Mouse (Mus musculus) neutrophil, adult 5-6 weeks (primary cell): ENCODE data around the gene Scrn3. TPM values are rescaled to one million over a fixed set of nuclear protein-coding genes. Genes with fewer than 3 reads are reported as not detected.
A peak's percentile ranks its signal among the peaks of the same experiment; 100 is the strongest.

Experiments
- ATAC-seq: fragments of 151-379, 151-347 bp; 2 replicates; pipeline ENCODE4 v1.8.0; 2017; ENCODE audit warnings: mild to moderate bottlenecking, moderate TSS enrichment; ENCODE audit not compliant: insufficient number of reproducible peaks, poor library complexity, low FRiP score, severe bottlenecking; ENCODE audit errors: extremely low read depth
- total RNA-seq: library from RNA; stranded (forward); fragments of 200-1000 nt; gene quantifications from 2 replicates; pipeline ENCODE4 v1.2.3, GENCODE M21; 2017

Scrn3 gene
- total RNA-seq, 1 experiment from 2014 or later = 19.9 TPM

- ATAC-seq = no peak
Measured at GRCm38 (mm10) chr2:73273249-73274118, 38.9 kb upstream of the Scrn3 start.

GRCm38 (mm10) chr2:73274119-73274920 is 38.1 kb upstream of the Scrn3 start:
- no peak for ATAC-seq

- ATAC-seq = no peak
Measured at GRCm38 (mm10) chr2:73275261-73276040, 37.0 kb upstream of the Scrn3 start.

DNA sequence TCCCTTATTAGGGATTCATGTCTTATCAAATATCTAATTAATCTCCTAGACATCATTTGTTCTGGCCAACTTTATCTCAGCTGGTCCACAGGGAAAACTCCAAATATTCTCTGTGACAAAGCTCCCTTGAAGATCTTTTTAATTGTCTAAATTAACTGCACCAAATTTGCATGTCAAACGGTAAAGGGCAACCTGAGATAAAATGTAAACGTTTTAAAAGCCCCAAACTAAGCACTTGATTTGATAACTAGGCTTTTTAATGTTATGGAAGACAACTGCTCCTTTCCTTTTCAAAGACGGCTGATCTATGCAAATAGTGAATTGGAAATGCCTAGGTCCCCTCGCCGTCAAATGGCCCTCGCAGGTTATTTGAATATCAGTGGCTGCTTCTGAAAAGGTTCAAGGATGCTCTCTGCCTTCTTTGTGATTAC is 36.2 kb upstream of the Scrn3 start:
- no peak for ATAC-seq

DNA sequence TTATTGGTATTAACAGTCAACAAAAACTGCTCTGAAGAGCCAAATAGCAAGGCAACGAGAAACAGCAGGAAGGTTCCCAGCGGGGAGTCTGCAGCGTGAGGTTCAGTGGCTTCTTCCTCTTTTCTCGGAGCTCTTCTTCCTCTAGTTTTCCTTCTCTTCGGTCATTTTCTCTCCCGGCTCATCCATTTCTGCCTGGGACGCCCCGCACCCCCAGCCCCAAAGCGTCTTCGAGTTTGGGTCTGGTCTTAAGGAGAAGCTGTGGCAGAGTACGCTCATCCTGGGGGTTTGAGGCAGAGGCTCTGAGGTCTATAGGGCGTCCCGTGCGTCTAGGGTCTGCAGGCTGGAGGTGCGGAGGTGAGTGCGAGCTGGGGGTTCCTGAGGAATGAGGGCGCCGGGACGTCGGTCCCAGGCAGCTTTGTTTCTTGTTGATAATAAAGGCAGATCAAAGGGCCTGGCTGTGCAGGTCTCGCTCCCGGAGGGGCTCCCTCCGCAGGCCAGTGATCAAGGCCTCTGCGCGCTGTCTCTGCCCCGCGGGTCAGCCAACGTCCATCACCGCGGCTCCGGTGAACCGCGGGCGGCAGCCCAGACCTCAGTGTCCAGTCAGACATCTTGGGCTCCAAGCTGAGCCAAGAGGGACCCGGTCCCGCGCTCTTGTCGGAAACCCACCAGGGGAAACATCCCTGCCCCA is 35.2 kb upstream of the Scrn3 start:
- ATAC-seq = no peak

GRCm38 (mm10) chr2:73277709-73278075 is 34.7 kb upstream of the Scrn3 start:
- ATAC-seq = no peak

DNA sequence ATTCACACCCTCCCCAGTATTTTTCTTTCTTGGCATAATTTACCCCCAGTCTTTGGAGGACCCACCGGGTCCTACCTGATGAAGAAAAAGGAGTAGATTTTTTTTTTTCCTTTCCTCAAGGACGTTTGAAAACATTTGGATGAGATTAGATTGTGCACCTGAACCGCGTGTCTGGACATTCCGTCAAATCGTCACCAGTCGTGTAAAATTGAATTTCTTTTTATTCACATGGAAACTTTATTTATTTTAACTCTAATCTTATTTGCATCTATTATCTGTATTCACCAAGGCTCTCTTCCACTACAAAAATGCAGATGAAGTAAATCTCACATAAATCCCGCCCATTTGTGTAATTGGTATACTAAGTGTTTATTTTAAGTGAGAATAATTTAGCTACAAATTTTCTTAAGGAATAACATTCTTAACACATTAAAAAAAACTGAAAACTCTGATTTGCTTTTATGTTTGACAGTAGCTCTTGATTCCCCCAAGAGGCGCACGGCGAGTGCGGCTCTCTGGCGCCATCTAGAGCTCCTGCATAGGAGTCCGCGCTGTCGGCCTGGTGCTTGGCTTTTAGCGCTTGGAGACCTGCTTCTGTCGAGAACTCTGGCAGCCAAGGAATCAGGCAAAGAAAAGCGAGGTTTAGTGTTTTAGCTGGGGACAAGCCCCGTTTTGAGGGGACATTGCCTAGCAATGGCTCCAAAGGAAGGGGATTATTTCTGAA is 34.1 kb upstream of the Scrn3 start:
- ATAC-seq = peak; percentile 79

- ATAC-seq = no peak
Measured at GRCm38 (mm10) chr2:73278869-73279268, 33.5 kb upstream of the Scrn3 start.

DNA sequence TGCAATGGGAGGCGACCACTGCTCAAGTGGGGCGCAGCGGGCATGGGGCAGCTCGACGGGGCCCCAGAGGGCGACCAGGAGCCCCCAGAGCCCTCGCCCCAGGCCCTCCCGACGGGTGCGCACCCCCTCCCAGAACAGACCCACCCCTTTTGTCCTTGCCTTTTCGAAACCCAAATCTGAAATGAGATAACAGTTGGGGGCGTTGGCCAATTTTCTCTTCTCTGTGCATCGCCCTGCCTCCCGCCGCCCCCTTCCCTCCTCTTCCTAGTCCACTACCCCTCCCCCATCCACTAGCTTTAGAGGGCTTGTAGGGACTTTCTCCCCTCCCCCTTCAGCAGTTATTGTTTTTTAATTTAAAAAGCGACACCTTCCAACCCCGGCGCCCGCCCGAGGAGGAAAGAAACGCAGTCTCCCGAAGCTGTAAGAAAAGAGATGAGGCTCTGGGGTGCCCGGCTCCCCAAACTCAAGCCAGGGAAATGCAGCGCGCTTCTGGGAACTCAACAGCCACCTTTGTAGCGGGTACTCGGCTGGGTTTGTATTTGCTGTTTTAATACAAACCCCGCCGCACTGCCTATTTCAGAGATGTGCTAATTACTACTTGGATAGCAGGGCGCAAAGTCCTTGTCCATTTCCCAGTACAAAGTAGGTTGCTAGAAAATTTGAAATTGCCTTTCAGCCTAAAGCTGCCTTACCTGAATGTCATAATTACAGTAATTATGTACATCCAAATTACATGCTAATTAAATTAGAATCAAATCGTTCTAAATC is 32.9 kb upstream of the Scrn3 start:
- ATAC-seq = no peak

DNA sequence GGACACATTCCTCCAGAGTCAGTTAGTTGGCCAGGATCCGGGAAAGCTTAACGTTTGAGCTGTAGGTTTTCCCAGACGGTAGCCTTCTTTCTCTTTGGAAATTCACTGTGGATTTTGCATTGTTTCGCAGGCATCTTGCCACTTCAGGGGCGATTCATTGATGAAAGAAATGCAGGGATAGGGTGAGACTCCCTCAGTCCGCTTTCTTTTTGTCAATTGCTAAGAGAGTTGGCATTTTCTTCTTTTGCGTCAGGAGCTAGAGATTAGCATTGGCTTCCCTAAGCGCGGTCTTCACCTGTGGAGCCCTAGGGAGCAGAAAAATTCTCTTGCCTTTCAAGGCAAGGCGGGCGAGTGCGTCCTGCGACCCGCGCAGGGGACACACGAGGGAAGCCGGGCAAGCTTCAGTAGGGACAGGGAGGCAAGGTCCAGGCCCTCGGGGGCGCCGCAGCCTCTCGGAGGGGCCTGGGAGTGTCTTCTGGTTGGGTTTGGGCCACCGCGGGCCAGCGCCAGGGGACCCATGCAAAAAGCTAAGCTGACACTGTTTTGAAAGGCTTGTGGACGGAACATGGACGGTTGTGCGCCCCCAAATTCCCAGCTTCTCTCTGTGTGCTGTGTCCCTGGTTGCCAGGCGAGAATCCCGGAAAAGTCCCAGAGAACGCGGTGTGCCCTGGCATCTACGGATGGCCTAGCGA is 31.9 kb upstream of the Scrn3 start:
- ATAC-seq = no peak

DNA sequence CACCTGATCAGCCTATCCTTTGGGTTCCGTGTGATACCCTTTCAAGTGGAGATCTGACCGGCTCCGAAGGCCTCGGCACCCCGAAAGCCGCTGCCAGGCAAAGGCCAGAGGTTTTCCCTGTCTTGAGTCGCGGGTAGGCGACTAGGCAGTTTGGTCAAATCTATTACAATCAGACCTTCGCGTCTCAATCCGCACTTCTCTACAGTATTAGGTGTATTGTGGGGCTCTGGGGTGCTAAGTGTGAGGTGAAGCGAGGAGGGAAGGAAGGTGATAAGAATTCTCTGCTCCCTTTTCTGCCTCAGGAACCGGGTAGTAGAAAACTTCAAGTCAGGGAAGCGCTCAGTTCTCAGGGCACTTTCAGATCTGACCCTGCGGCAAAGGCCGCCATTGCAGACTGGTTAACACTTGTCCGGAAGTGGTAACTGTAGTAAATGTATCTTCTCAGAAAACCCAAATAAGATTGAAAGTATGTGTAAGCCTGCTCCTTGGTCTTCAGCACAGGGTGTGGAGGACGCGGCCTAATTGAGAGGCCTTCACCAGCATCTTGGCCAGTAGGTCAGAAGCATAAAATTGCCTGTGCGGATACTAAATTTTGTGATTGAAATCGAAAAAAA is 31.2 kb upstream of the Scrn3 start:
- no peak for ATAC-seq

- no peak for ATAC-seq
Measured at GRCm38 (mm10) chr2:73281707-73282106, 30.7 kb upstream of the Scrn3 start.

- no peak for ATAC-seq
Measured at GRCm38 (mm10) chr2:73285630-73286029, 26.8 kb upstream of the Scrn3 start.

DNA sequence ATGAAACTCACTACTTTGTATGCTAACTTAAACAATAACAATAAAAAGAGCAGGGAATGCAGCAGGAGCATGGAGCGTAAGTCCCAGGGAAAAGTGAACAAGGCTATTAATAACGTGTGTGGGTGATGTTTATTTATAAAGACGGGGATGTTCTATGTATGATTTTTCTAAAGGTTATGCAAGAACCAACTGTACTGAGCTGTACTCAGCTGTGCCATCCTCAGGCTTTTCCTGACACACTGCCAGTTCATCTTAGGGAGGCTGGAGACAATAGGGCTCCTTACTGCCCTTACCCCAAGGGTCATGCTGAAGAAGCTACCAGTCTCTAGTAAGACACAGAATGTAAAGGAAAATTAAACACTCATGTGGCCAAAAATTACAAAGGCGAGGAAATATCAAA is 21.3 kb upstream of the Scrn3 start:
- no peak for ATAC-seq

- ATAC-seq = no peak
Measured at GRCm38 (mm10) chr2:73295023-73295422, 17.4 kb upstream of the Scrn3 start.

DNA sequence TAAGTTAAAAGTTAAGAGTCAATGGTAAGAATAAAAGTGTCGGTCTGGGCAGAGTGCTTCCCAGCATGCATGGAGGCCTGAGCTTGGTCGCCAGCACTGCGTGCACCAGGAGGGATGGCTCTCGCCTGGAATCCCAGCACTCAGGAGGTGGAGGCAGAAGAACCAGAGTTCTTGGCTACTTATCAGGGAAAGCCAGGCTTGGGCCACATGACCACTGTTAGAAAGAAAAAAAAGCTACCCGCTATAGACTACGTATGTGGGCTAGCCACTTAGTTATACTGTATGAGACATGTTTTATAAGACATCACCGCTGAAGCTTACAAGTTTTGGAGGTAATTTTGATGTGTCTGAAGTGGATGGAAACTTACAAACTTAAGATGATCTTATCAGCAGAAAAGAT is 14.2 kb upstream of the Scrn3 start:
- ATAC-seq = no peak

- ATAC-seq = no peak
Measured at GRCm38 (mm10) chr2:73298841-73299240, 13.6 kb upstream of the Scrn3 start.
